Mouse (Mus musculus) retina, adult 2 months (tissue): ENCODE measurements around the gene Slco1c1.

Source experiments
- DNase-seq: peaks from one replicate; pipeline ENCODE4 v3.0.0-alpha.2; 2012; ENCODE audit warnings: low read depth, low spot score

Gene Slco1c1

DNA sequence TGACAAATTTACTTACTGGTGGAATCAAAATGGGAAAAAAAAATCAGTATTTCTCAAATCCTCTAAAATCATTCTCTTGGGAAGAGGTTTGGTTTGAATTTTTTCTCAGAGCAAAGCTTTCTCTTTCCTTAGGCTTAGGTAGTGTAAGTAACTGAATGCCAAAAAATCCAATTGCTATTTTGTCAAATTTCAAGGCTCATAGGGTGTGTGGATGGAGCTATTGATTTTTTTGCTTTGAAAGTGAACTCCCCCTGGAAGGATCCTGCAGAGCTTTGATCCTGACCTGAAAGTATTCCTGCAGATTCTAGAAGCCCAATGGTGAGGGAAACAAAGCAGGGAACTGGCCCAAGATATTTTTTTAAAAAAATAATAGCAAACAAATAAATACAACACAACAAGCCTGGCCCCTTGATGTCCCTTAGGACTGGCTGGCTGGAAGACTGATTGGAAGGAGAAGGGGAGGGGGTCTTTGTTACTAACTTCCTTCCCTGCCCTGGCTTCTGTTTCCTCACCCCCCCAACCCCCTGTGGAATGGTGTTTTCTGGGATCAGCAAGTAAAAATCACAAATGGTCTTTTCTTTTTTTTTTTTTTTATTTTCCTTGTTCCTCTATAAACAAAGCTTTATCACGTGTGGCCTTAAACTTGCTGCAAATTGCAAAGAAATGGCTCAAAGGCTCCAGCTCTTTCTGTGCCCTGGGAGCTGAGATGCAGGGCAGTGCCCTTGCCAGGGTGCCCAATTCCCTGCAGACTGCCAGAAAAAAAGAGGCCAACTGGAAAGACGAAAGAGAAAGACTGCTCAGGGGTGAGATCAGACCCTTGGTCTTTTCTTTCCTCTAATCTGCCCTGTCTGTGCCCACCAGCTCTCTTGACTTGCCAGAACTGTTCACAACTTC lies at the start of gene Slco1c1:
TSS of gene Slco1c1 (plus strand) at position 622 of the 894 bp plus-strand sequence.
- no peak for DNase-seq

DNA sequence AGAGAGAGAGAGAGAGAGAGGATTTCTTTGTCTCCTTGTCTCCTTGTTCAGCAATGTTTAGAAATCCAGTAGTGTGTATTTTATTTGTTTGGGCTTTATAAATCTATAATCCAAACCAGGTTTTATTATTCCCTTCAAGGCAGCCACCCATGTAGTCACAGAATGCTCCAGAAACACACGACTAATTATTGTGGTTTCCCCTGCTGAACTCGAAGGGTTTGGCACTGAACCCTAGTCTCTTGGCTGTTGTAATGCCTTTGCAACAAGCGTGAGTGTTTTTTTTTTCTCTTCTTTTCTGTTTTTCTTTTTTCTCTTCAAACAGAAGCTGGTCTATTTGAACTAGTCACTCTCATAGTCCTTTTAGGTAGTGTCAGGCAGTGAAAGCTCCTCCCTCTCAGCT lies 49.5 kb upstream of the Slco1c1 start:
- no peak for DNase-seq

DNA sequence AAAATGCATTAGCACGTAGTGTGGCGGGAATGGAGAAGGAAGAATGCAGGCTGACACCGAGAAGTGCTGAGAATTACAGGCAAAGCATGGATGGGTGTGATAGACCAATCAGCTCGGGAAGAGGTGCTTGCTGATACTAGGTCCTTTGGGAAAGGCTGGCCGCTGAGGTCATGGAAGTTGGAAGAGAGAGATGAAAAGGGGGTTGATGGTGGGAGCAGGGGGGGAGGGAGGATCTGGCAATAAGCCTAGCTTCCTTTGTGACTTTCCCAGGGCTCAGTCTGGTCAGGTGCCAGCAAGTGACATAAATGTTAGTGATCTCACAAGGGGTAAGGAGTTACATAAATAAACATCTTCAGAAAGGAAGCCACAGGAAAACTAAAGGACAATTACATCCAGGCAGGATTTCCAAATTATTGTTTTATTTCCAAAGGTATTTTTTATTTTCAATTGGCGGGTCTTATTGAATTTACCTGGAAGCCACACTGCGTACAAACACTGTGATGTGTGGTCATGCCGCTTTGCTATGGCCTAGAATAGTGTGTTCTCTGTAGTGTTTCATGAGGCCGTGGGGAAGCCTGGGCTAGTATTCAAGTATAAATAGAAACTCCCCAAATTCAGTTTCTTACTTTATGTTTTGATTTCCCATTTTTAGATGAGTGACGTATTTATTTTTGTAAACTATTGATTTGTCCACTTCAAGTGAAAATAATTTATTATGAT lies 38.7 kb upstream of the Slco1c1 start:
- no peak for DNase-seq

DNA sequence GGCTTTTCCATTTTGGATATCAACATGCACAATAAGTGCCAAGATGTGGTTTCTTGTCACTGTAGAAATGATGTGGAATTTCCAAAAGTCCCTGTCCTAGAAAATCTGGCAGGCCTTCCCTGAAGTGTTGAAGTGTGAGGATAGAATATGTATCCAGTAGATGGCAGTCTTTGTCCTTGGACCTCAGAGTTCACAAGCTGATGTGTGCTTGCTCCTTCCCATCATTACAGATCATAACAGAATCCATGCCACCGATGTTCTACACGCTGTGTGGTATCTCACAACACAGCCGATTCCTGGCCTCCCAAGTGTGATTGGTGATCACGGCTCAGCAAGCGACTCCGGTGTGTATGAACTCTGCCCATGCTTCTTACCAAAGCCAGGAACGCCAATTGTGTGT lies 36.9 kb upstream of the Slco1c1 start:
- peak; percentile 30 for DNase-seq

DNA sequence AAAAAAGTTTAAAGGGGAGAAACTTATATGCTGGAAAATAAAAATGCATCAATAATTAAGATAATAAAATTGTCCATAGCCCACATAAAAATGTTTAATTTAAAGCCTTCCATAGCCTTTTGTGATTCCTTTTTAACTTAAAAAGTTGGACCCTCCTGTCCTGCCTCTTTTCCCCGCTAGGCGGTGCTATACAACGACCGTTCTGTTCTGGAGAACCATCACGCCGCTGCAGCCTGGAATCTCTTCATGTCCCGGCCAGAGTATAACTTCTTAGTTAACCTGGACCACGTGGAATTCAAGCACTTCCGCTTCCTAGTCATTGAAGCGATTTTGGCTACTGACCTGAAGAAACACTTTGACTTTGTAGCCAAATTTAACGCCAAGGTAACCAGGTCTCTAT lies 35.5 kb upstream of the Slco1c1 start:
- no peak for DNase-seq

DNA sequence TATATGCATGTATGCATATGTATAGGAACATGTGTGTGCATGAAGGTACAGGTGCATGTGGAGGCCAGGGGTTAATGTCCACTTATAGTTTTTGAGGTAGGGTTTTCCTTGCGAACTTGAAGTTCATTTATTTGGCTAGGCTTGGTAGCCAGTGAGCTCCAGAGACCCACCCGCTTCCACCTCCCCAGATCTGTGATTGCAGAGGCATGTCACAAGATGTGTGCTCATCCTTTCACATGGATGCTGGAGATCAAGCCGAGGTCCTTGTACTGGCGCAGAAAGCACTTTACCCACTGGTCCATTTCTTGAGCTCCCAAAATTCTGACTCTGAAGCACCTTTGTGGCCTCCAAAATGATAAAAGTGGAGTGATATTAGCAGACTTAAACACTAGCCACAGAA lies 29.3 kb upstream of the Slco1c1 start:
- DNase-seq, result no peak

DNA sequence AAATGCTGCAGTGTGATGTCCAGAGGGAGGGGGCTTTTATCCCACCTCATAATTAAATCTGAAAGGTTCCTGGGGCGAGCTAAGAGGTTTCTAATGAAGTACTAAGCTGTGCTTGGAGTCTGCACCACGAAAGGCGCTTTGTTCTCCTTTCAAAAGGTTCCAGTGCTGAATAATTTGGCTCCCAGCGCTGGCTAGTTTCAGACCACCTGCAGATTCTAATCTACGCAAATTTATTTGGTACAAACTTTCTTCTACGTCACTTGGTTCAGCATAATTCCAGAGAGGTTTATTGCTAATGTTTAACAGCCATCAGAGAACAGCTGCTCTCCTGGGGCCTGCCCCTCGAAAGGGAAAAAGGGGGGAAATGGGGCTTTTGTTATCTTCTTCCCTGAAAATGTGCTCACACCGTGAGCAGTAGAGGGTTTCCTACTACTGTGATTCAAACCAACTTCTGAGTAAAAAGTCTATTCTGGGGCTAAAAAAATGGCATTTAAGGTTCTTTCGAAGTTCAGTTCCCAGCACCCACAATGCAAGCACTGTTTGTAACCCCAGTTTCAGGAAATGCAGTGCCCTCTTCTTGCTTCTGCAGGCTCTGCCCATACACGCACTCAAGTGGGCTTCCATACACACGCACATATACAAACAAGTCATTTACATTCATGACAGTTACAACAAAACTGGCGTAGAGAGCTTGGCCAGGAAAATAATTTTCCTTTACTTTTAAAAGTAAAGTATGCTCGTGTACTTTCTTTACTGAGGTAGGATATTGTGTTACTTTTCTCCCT lies 28.3 kb upstream of the Slco1c1 start:
- DNase-seq, result no peak

DNA sequence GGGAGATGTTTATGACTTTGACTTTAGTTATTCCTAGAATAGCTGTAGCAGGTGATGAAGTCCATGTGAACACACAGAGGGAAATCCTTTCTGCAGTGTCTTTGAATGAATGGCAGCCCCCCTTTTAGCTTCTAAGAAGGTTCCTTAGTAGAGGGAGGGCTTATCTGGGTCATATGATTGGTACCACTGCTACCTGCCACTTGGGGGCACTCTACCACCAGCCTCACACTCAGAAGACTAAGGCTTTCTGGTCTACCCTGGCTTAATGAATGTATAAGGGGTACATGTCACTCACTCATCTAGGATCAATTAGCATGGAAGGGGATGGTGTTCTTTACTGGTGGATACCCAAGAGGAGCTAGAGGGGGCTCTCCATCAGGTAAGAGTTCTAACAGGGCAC lies 24.7 kb upstream of the Slco1c1 start:
- no peak for DNase-seq

DNA sequence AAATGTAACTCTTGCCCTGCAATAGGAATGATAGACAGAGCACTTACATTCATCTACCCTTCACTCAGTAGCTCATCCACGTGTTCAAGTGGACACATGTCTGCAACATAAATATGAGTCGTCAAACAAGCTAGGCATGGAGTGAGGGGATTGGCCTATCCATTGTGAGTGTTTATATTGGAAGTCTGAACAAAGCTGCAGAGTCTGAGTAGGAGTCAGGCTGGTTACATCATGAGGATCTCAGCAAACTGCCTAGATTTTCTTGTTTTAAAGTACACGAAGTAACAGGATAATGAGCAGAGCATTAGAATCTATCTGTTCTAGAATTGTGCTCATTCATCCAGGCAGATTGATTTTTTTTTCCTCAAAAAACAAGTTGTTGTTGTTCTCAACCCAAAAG lies 23.0 kb upstream of the Slco1c1 start:
- no peak for DNase-seq

DNA sequence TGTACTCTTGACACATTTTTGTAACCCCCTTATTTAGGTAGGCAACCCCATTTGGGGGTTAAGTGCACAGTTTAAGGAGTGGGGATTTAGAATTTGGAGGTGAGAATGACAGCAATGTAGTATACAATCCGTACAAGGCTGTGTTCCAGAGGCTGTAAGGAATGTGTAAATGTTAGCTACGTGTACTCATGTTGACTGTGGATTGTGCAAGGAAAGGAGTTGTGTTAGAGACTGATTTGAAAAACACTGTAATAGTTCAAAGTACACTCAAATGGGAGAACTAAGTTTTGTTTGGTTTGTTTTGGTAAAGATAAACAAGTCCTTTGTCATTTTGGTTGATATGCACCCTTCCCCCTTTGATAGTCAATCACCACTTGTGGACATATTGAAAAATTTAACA lies 1.6 kb upstream of the Slco1c1 start:
- no peak for DNase-seq

DNA sequence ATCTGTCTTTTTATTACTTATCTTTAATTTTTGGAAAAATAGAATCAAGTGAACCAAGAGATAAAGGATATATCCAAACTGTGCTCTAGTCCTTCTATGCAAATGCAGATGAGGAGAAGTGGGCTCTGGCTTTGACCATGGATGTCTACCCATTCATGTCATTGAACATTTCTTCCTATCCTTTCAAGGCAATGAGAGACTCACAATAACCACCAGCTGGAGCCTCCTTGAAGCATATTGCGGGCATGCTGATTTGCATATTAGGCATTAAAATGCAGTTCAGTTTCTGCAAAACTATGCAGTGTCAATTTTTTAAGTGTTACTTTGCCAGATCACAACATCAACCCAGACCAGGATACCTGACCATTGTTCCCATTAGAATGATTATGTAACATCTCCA lies 1.6 kb downstream of the Slco1c1 start:
- no peak for DNase-seq

DNA sequence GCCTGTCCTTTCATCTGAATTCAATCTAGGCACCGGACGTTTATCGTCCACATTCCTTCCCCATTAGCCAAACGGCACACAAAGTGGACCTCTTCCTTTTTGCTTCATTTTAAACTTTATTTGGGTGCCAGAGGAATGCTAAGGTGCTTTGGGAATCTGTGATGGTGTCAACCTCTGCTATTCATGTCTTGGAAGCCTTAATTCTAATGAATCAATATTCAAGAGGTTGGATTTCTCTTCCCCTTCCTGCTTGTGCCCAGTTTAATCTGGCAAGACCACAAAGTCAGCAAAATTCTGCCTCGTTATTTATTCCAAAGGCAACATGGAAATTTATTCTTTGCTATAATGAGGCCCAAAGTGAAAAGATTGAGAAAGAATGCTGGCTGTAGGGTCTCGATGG lies 6.7 kb downstream of the Slco1c1 start:
- no peak for DNase-seq

DNA sequence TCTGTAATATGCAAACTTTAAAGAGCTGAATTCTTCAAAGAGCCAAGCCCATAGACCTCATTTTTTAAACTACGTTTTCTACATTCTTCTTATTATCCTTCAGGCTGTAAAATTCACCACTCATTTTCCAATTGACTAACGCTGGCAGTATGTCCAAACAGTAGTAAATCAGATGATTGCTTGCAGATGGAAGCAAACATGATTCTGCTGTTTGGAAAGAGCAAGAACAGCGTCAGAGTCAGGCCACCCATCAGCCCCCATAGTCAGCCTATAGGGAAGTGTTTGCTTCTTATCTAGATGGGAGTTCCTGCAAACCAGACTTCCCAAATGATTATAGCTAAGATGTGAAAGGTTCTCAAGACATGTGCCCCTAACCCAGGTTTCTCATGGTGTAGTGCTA lies 13.1 kb downstream of the Slco1c1 start:
- no peak for DNase-seq

DNA sequence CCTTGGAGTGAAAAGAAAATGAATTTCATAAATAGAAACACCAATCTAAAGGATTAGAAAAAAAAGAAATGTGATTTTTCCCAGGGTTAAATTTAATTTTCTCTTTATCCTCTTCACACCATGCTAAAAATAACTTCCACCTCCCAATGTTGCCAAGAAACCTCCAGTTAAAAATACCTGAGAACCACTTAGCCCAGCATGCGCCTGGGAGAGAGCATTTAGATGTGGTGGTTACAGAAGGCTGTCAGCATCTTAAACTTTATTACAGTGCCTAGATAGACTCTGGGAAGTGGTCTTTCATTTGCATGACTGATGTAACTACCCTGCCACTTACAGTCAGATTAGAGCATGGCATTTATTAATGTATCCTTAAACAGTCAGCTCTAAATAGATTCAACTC lies 17.0 kb downstream of the Slco1c1 start:
- DNase-seq, result no peak

DNA sequence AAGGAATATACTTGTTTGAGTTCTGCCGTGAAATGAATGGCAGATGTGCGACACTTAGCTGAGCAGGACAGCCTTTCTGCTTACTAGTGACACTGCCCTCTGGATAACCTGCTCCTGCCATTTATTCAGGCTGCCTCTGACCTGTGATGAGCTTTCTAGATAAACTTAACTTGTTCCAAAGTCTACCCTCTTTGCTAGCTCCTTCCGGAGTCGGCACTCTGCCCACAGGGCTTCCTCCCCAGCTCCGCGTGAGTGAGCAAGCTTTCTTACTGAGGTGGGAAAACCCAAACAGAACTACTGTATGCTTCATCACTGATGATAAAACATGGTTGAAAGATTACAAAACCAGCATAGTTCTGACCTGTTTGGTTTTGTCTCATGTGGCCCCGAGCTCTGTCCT lies 19.2 kb downstream of the Slco1c1 start:
- no peak for DNase-seq

DNA sequence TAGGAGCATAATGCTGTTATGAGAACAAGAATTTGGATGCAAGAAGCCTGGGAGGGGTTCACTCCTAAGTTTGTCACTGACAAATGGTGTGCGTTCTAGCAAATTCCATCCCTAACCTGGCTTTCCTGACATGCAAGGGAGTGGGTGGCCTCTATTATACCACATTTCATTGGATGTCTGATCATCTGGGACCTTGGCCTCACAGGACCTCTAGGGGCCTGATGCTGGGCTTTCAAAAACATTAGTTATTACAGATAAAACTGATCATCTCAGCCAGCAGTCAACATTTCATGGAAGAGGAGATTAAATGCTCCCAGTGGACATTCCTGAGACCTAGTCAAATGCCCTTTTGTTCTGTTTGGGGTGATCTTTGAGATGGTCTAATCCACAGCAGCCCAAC lies 34.0 kb downstream of the Slco1c1 start:
- no peak for DNase-seq

DNA sequence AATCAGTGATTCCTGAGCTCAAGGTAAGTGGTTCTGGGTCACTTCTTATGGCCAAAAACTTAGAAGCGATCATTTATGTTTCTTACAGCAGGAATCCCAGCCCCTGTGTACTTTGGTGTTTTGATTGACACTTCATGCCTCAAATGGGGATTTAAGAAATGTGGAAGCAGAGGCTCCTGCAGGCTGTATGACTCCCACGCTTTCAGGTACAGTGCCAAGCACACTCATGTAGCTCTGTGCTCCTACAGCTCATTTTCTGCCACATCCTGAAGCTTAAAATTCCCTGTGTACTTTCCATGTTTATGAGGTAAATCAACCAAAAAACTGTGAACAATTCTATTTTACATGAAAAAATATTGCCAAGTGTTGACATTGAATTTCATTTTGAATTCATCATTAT lies 43.2 kb downstream of the Slco1c1 start:
- DNase-seq, result no peak

DNA sequence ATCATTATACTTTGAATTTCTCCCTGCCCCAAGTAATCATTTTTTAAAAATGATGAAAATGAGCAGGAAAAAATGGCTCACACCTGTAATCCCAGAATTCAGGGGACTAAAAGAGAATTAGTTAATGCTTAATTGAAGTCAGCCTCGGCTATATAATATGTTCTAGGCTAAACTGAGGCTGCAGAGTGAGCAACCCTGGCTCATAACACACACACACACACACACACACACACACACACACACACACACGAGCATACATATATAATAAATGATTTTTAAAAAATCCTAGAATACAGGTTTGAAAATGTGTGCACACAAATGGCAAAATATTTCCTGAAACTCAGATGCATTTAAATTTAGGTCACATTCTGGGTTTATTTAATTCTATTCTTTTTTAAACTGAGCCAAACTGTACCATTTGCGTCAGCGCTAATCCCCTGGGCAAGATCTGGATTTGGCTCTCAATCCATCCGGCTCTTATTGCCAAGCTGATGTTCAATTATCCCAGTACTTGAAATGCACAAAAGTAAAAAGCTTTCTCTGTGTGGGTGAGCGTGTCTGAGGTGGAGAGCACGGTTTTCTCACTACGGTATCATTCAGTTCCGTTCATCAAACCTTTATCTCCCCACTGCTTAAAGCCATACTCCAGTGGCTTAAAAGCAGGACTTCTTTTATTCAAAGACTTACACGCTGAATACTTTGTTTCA lies 43.8 kb downstream of the Slco1c1 start:
- DNase-seq, result peak; percentile 50

DNA sequence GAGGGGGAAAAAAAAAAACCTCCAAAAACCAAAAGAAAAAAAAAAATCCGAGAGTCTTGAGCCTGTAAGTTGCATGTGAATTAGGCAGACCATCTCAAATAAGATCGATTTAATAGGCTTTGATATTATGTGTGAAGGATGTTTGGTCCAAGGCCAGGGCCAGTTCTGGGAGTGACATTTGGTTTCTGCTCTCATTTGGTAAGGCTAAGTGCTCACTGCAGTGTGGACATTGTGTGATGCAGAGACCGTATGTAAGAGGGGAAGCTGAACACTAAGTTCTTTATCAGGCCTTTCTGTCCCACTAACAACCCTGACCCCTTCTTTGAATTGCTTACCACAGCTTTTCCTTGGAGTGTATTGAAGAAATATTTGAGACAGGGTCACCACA lies 44.4 kb downstream of the Slco1c1 start:
- DNase-seq, result no peak

DNA sequence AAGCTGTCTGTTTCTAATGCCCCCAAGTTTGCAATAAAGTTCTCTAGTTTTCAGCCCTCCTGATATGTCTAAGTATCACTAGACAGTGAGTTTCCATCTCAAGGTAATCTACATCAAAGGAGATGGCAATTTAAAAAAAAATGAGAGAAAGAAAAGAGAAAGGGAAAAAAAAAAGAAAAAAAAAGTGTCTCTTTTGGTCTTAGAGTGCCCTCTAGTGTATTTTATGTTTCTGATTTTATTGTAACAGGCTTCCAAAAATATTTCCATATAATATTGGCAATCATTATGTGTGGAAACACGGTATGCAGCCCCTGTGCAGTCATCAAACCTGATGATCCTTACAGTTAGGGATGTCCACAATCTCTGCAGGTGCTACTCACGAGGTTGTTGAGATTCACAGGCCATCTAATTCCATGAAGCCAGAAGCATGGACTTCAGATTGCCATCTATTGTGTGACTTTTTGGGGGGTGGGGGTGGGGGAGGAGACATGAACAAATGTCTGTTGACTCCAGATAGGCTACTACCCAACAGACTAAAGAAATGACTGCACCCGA lies 52.6 kb downstream of the Slco1c1 start:
- DNase-seq, result no peak

DNA sequence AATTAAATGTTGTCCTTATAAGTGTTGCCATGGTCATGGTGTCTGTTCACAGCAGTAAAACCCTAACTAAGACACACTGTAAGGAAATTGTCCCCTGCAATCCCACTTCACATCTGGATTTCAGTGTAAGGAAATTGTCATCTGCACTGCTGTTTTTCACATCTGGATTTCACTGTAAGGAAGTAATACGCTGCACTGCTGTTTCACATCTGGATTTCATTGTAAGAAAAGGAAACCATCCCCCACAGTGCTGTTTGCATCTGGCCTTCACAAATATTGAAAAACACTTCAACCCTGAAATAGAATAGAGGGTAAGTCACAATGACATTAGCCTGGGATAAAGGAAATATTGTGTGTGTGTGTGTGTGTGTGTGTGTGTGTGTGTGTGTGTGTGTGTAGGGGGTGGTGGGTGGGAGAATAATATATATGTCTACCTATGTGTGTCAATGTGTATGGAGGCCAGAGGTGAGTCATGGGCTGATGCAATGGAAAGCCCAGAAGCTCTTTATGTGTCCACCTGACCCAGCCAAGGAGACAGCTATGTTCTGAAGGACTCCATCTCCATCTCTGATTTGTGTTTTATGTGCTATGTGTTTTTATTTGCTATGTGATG lies 60.7 kb downstream of the Slco1c1 start:
- DNase-seq, result no peak
